Mouse (Mus musculus) lung, embryonic 15.5 days (tissue): ENCODE measurements around the gene Ugt1a8. TPM values are rescaled to one million over a fixed set of nuclear protein-coding genes. Genes with fewer than 3 reads are reported as not detected.
"Not testable (repeated sequence)": the region's sequence is repeated elsewhere in the genome, so short reads cannot be mapped to it uniquely, and the experiment has no call there.

Experiments used
- ATAC-seq: fragments of 200-750 bp; cut with Nextera tagmentation; 2 replicates; pipeline ENCODE4 v1.8.0; 2017; ENCODE audit warnings: moderate number of reproducible peaks, borderline replicate concordance; ENCODE audit not compliant: low FRiP score, low TSS enrichment; ENCODE audit errors: extremely low read depth
- H3K27ac ChIP-seq: fragments of 300-500 bp; sonication (generic); 2 replicates; pipeline ENCODE4 v1.5.1; 2015; ENCODE audit warnings: moderate library complexity, mild to moderate bottlenecking, inconsistent platforms
- H3K27me3 ChIP-seq: fragments of 300-500 bp; sonication (generic); 2 replicates; pipeline ENCODE4 v1.6.1; 2015; ENCODE audit warnings: inconsistent platforms
- H3K36me3 ChIP-seq: fragments of 300-500 bp; sonication (generic); 2 replicates; pipeline ENCODE4 v1.6.1; 2015; ENCODE audit warnings: inconsistent platforms
- H3K4me1 ChIP-seq: fragments of 300-500 bp; sonication (generic); 2 replicates; pipeline ENCODE4 v1.6.1; 2015; ENCODE audit warnings: inconsistent platforms
- H3K4me2 ChIP-seq: fragments of 300-500 bp; sonication (generic); 2 replicates; pipeline ENCODE4 v1.6.1; 2015; ENCODE audit warnings: inconsistent platforms, mild to moderate bottlenecking, moderate library complexity
- H3K4me3 ChIP-seq: fragments of 300-500 bp; sonication (generic); 2 replicates; pipeline ENCODE4 v1.5.1; 2015; ENCODE audit warnings: mild to moderate bottlenecking, inconsistent platforms
- H3K9ac ChIP-seq: fragments of 300-500 bp; sonication (generic); 2 replicates; pipeline ENCODE4 v1.6.1; 2015; ENCODE audit warnings: inconsistent platforms
- H3K9me3 ChIP-seq: fragments of 300-500 bp; sonication (generic); 2 replicates; pipeline ENCODE4 v1.6.1; 2016; ENCODE audit warnings: inconsistent platforms
- WGBS: fragments of 180-500 bp; shearing (Covaris S2); methylation state at CpG from one replicate; pipeline ENCODE4 v1.1.7; 2015; 5-methylcytosine and 5-hydroxymethylcytosine counted together
- polyA plus RNA-seq: library from polyadenylated mRNA; unstranded; fragments of >200 nt; fragmentation: Nextera tagmentation; extraction: Ambion mirVana; gene quantifications from 2 replicates; pipeline ENCODE4 v1.2.1, GENCODE M21; 2015

The Ugt1a8 gene
- polyA plus RNA-seq, 1 experiment from 2014 or later, result not detected

- H3K9me3 ChIP-seq, result peaks cover 43% of the 10 kb centered on the region
- no peak overlapping the region for H3K9ac ChIP-seq
- no peak for ATAC-seq
- H3K4me2 ChIP-seq, result no peak overlapping the region
- H3K27ac ChIP-seq, result no peak overlapping the region
- no peaks in the 10 kb centered on the region for H3K4me1 ChIP-seq
- 60% methylated on average over 2 of the region's 2 CpGs for WGBS
- no peaks in the 10 kb centered on the region for H3K36me3 ChIP-seq
- H3K4me3 ChIP-seq, result no peak overlapping the region
- H3K27me3 ChIP-seq, result no peaks in the 10 kb centered on the region
Observed at GRCm38 (mm10) chr1:88217144-88217543, 129.5 kb downstream of the Ugt1a8 start.

GRCm38 (mm10) chr1:88217576-88217975 is 130.0 kb downstream of the Ugt1a8 start:
- H3K9ac ChIP-seq, result no peak overlapping the region
- peaks cover 39% of the 10 kb centered on the region for H3K9me3 ChIP-seq
- no peaks in the 10 kb centered on the region for H3K4me1 ChIP-seq
- ATAC-seq, result no peak
- no peak overlapping the region for H3K4me3 ChIP-seq
- H3K4me2 ChIP-seq, result no peak overlapping the region
- H3K36me3 ChIP-seq, result no peaks in the 10 kb centered on the region
- no peak overlapping the region for H3K27ac ChIP-seq
- no peaks in the 10 kb centered on the region for H3K27me3 ChIP-seq
- WGBS, result 31% methylated on average over 3 of the region's 3 CpGs

GRCm38 (mm10) chr1:88218051-88218450 is 130.4 kb downstream of the Ugt1a8 start:
- Histone ChIP-seq H3K9me3 (peaks cover 36% of the 10 kb centered on the region), H3K9ac (no peak overlapping the region), H3K4me2 (no peak overlapping the region), H3K27me3 (no peaks in the 10 kb centered on the region), H3K27ac (no peak overlapping the region), H3K4me3 (no peak overlapping the region), H3K36me3 (no peaks in the 10 kb centered on the region), H3K4me1 (no peaks in the 10 kb centered on the region)
- WGBS, result 70% methylated on average over 9 of the region's 9 CpGs
- no peak for ATAC-seq

- 48% methylated on average over 4 of the region's 4 CpGs for WGBS
- Histone ChIP-seq H3K4me3 (no peak overlapping the region), H3K9me3 (peaks cover 31% of the 10 kb centered on the region), H3K4me2 (no peak overlapping the region), H3K4me1 (no peaks in the 10 kb centered on the region), H3K36me3 (no peaks in the 10 kb centered on the region), H3K9ac (no peak overlapping the region), H3K27ac (no peak overlapping the region), H3K27me3 (no peaks in the 10 kb centered on the region)
- ATAC-seq, result no peak
Observed at GRCm38 (mm10) chr1:88218591-88218990, 131.0 kb downstream of the Ugt1a8 start.

- no peak for ATAC-seq
- no peaks in the 10 kb centered on the region for H3K4me1 ChIP-seq
- H3K27me3 ChIP-seq, result no peaks in the 10 kb centered on the region
- no peak overlapping the region for H3K4me3 ChIP-seq
- H3K27ac ChIP-seq, result no peak overlapping the region
- WGBS, result 19% methylated on average over 1 of the region's 1 CpGs
- no peak overlapping the region for H3K9ac ChIP-seq
- no peaks in the 10 kb centered on the region for H3K36me3 ChIP-seq
- no peak overlapping the region for H3K4me2 ChIP-seq
- H3K9me3 ChIP-seq, result peaks cover 27% of the 10 kb centered on the region
Observed at GRCm38 (mm10) chr1:88219054-88219453, 131.4 kb downstream of the Ugt1a8 start.

- Histone ChIP-seq H3K36me3 (no peaks in the 10 kb centered on the region), H3K9ac (no peak overlapping the region), H3K27me3 (no peaks in the 10 kb centered on the region), H3K4me3 (no peak overlapping the region), H3K27ac (no peak overlapping the region), H3K9me3 (peaks cover 17% of the 10 kb centered on the region), H3K4me2 (no peak overlapping the region), H3K4me1 (no peaks in the 10 kb centered on the region)
- ATAC-seq, result no peak
Observed at GRCm38 (mm10) chr1:88220336-88220735, 132.7 kb downstream of the Ugt1a8 start.

GRCm38 (mm10) chr1:88222216-88222615 is 134.6 kb downstream of the Ugt1a8 start:
- Histone ChIP-seq H3K4me2 (no peak overlapping the region), H3K4me3 (no peak overlapping the region), H3K4me1 (no peaks in the 10 kb centered on the region), H3K9me3 (peaks cover 20% of the 10 kb centered on the region; the same call in 1 of the 2 replicates), H3K27me3 (no peaks in the 10 kb centered on the region), H3K36me3 (no peaks in the 10 kb centered on the region), H3K27ac (no peak overlapping the region), H3K9ac (no peak overlapping the region)
- 43% methylated on average over 2 of the region's 2 CpGs for WGBS
- no peak for ATAC-seq

- not testable (repeated sequence) for H3K27me3 ChIP-seq, H3K9ac ChIP-seq, H3K4me1 ChIP-seq, H3K4me2 ChIP-seq, H3K4me3 ChIP-seq, H3K36me3 ChIP-seq, H3K27ac ChIP-seq, ATAC-seq
- H3K9me3 ChIP-seq, result peaks cover 21% of the 10 kb centered on the region; the same call in 1 of the 2 replicates
Observed at GRCm38 (mm10) chr1:88223011-88223515, 135.4 kb downstream of the Ugt1a8 start.

GRCm38 (mm10) chr1:88223591-88223990 is 136.0 kb downstream of the Ugt1a8 start:
- ATAC-seq, result no peak
- peaks cover 21% of the 10 kb centered on the region; the same call in 1 of the 2 replicates for H3K9me3 ChIP-seq
- H3K27ac ChIP-seq, result no peak overlapping the region
- H3K27me3 ChIP-seq, result no peaks in the 10 kb centered on the region
- WGBS, result 39% methylated on average over 1 of the region's 1 CpGs
- H3K4me2 ChIP-seq, result no peak overlapping the region
- H3K36me3 ChIP-seq, result no peaks in the 10 kb centered on the region
- no peak overlapping the region for H3K9ac ChIP-seq
- no peak overlapping the region for H3K4me3 ChIP-seq
- H3K4me1 ChIP-seq, result no peaks in the 10 kb centered on the region

GRCm38 (mm10) chr1:88224029-88224776 is 136.6 kb downstream of the Ugt1a8 start:
- WGBS, result 61% methylated on average over 2 of the region's 2 CpGs
- ATAC-seq, result no peak
- no peaks in the 10 kb centered on the region for H3K4me1 ChIP-seq

GRCm38 (mm10) chr1:88225301-88225700 is 137.7 kb downstream of the Ugt1a8 start:
- not testable (repeated sequence) for H3K27me3 ChIP-seq, H3K4me2 ChIP-seq, H3K36me3 ChIP-seq, H3K27ac ChIP-seq, ATAC-seq, H3K9ac ChIP-seq, H3K4me3 ChIP-seq, H3K4me1 ChIP-seq
- 35% methylated on average over 2 of the region's 2 CpGs for WGBS
- peaks cover 29% of the 10 kb centered on the region; the same call in 1 of the 2 replicates for H3K9me3 ChIP-seq

More at GRCm38 (mm10) chr1:88224029-88224776, 136.6 kb downstream of the Ugt1a8 start:
- Histone ChIP-seq H3K27ac (no peak overlapping the region), H3K9me3 (peaks cover 21% of the 10 kb centered on the region; the same call in 1 of the 2 replicates), H3K27me3 (no peaks in the 10 kb centered on the region), H3K4me3 (no peak overlapping the region), H3K36me3 (no peaks in the 10 kb centered on the region), H3K4me2 (no peak overlapping the region), H3K9ac (no peak overlapping the region)

- H3K27me3 ChIP-seq, result no peaks in the 10 kb centered on the region
- H3K4me1 ChIP-seq, result no peaks in the 10 kb centered on the region
- no peak overlapping the region for H3K27ac ChIP-seq
- H3K9me3 ChIP-seq, result peaks cover 29% of the 10 kb centered on the region; the same call in 1 of the 2 replicates
- no peak for ATAC-seq
- H3K4me3 ChIP-seq, result no peak overlapping the region
- H3K9ac ChIP-seq, result no peak overlapping the region
- H3K4me2 ChIP-seq, result no peak overlapping the region
- H3K36me3 ChIP-seq, result no peaks in the 10 kb centered on the region
Observed at GRCm38 (mm10) chr1:88225741-88226140, 138.1 kb downstream of the Ugt1a8 start.
